7 mouse cellular contexts compared by ENCODE assay signal in genomic region chr16:10415976-10416375, GRCm38 (mm10). TPM values are rescaled to one million over a fixed set of nuclear protein-coding genes. Genes with fewer than 3 reads are reported as not detected.
A peak's percentile ranks its signal among the peaks of the same experiment; 100 is the strongest.
DNase-seq lines count a peak whose midpoint lies in the region; ATAC-seq and TF ChIP-seq lines count a peak whose summit lies in the region.

No protein-coding gene starts in this region.

- peak; percentile 35 to 56 for DNase-seq in left cerebral cortex, postnatal 14 days (ENCODE audit: low spot score in 2 of 2)
- no peak for DNase-seq in left cerebral cortex, adult 8-10 months (ENCODE audit: low spot score in 2 of 2)
- peak; percentile 54 for DNase-seq in adrenal gland, postnatal 14 days
- peak; percentile 39 to 56 for DNase-seq in cerebellum, postnatal 4 days (ENCODE audit: low spot score in 2 of 2)
- no peak for DNase-seq in liver, embryonic 14.5 days (ENCODE audit: low read depth in 3 of 3, low spot score in 3 of 3)
- DNase-seq in thymus, postnatal 4 days: peak; percentile 41
- DNase-seq in urinary bladder, postnatal 4 days (ENCODE audit: low spot score in 2 of 2): no peak

- TF ChIP-seq CTCF in liver, embryonic 14.5 days (IDR thresholded peaks at IDR 0.05; ENCODE audit: low read depth): peak; percentile 68

- H3K4me2 ChIP-seq in liver, embryonic 14.5 days (ENCODE audit: low read depth): no peak overlapping the region

- TF ChIP-seq EP300 in liver, embryonic 14.5 days (IDR thresholded peaks at IDR 0.05; ENCODE audit: low read depth): no peak

- intact Hi-C loops in left cerebral cortex, postnatal 14 days (cut with DNase I): loop anchor here (2.0 kb wide), 1 partner anchor 105 kb away; no protein-coding TSS in a partner anchor

- peaks cover 37% of the 10 kb centered on the region for H3K36me3 ChIP-seq in liver, embryonic 14.5 days (replicated peaks; ENCODE audit: control insufficient read depth, insufficient read depth, low read depth)

- 78% methylated on average over 6 of the region's 6 CpGs for WGBS in liver, embryonic 14.5 days (ENCODE audit: insufficient replicate concordance)

- peaks cover 4 to 13% of the 10 kb centered on the region in 2 experiments for H3K4me1 ChIP-seq in liver, embryonic 14.5 days (replicated peaks; ENCODE audit: control insufficient read depth in 2 of 2, insufficient read depth in 2 of 2, low read length in 1 of 2)

- H3K27ac ChIP-seq in liver, embryonic 14.5 days: no peak overlapping the region

- no peak overlapping the region for H3K4me3 ChIP-seq in liver, embryonic 14.5 days (ENCODE audit: insufficient read depth in 1 of 2, low read depth in 2 of 2, low read length in 2 of 2)

- H3K27me3 ChIP-seq in liver, embryonic 14.5 days (ENCODE audit: control insufficient read depth, insufficient read depth, low read length): no peaks in the 10 kb centered on the region

- H3K9me3 ChIP-seq in liver, embryonic 14.5 days (ENCODE audit: control insufficient read depth, low read length): no peaks in the 10 kb centered on the region

- no peak for ATAC-seq in liver, embryonic 14.5 days (ENCODE audit: insufficient read depth)

- no peak overlapping the region for H3K9ac ChIP-seq in liver, embryonic 14.5 days (replicated peaks)

RNA-seq across cellular contexts. Expression of gene Nubp1, which starts 4.2 kb away (rescaled TPM):
- total RNA-seq in left cerebral cortex, postnatal 14 days (2021): 10 to 100 TPM; 17.2 to 17.8 TPM
- 10 to 100 TPM; 13.3 to 15.9 (median 14.4) TPM for total RNA-seq in left cerebral cortex, adult 8-10 months (2022)
- total RNA-seq in adrenal gland, postnatal 14 days (2021): 23.1 and 25.6 TPM in 2 replicates
- polyA plus RNA-seq in liver, embryonic 14.5 days (2012; rRNA removed): 15.2 and 20.2 TPM in 2 replicates
- 31.6 and 34.4 TPM in 2 replicates for polyA plus RNA-seq in liver, embryonic 14.5 days (2014; fragmentation: Nextera tagmentation; extraction: Ambion mirVana)

RNA-seq across cellular contexts. Expression of gene Tekt5, which starts 20.7 kb away (rescaled TPM):
- 1 to 10 TPM; 4.1 to 6.5 TPM for total RNA-seq in left cerebral cortex, postnatal 14 days (2021)
- total RNA-seq in left cerebral cortex, adult 8-10 months (2022): 10 to 100 TPM in 3 of 4 experiments, 1 to 10 TPM in 1; 9.8 to 11.5 (median 10.4) TPM
- not detected in 2 replicates for total RNA-seq in adrenal gland, postnatal 14 days (2021)
- polyA plus RNA-seq in liver, embryonic 14.5 days (2012; rRNA removed): 0.13 and 0.15 TPM in 2 replicates
- polyA plus RNA-seq in liver, embryonic 14.5 days (2014; fragmentation: Nextera tagmentation; extraction: Ambion mirVana): 0.10 TPM in 2 replicates

RNA-seq across cellular contexts. Expression of gene Tvp23a, which starts 31.2 kb away (rescaled TPM):
- 10 to 100 TPM; 33.6 to 36.0 TPM for total RNA-seq in left cerebral cortex, postnatal 14 days (2021)
- total RNA-seq in left cerebral cortex, adult 8-10 months (2022): 10 to 100 TPM; 26.6 to 29.9 (median 28.4) TPM
- total RNA-seq in adrenal gland, postnatal 14 days (2021): 1.6 and 2.3 TPM in 2 replicates
- polyA plus RNA-seq in liver, embryonic 14.5 days (2012; rRNA removed): 0.15 and 0.28 TPM in 2 replicates
- polyA plus RNA-seq in liver, embryonic 14.5 days (2014; fragmentation: Nextera tagmentation; extraction: Ambion mirVana): 0.20 and 0.61 TPM in 2 replicates

Comparison
In these comparisons a context has a peak if more than half of its experiments do, and no peak if none do; other contexts are left out.
1. DNase-seq: peak in left cerebral cortex, postnatal 14 days (2 of 2), adrenal gland, postnatal 14 days (single experiment), cerebellum, postnatal 4 days (2 of 2) and thymus, postnatal 4 days (single experiment); none in left cerebral cortex, adult 8-10 months (0 of 2), liver, embryonic 14.5 days (0 of 3) and urinary bladder, postnatal 4 days (0 of 2).